Mouse (Mus musculus) CH12.LX (cell line): ENCODE measurements around the gene Elk3.

Experiments used
- CTCF ChIP-seq, 2 experiments: IDR thresholded peaks in 1 of 2; conservative IDR thresholded peaks in 1 of 2; 2 replicates each; pipeline ENCODE4 v1.5.1; 2011 to 2012; ENCODE audit warnings: low read depth in 2 of 2, low read length in 2 of 2, improper control_type of control experiment in 1 of 2, inconsistent platforms in 1 of 2, mild to moderate bottlenecking in 1 of 2, moderate library complexity in 1 of 2
- KAT2A ChIP-seq: IDR thresholded peaks from 2 replicates; pipeline ENCODE4 v1.6.1; 2012; ENCODE audit warnings: low read length, improper control_type of control experiment, inconsistent platforms; ENCODE audit not compliant: insufficient replicate concordance
- PAX5 ChIP-seq: IDR thresholded peaks from 2 replicates; pipeline ENCODE4 v1.6.1; 2012; ENCODE audit warnings: low read length, inconsistent platforms, mixed read lengths
- POLR2A ChIP-seq: IDR thresholded peaks from 2 replicates; pipeline ENCODE4 v1.6.1; 2011; ENCODE audit warnings: low read depth, mild to moderate bottlenecking, improper control_type of control experiment, low read length
- TBP ChIP-seq: conservative IDR thresholded peaks from 2 replicates; pipeline ENCODE4 v1.6.1; 2011; ENCODE audit warnings: low read depth, low read length, improper control_type of control experiment
- UBTF ChIP-seq: IDR thresholded peaks from 2 replicates; pipeline ENCODE4 v1.6.1; 2012; ENCODE audit warnings: low read depth, mild to moderate bottlenecking, inconsistent platforms, low read length, improper control_type of control experiment, moderate library complexity

DNA sequence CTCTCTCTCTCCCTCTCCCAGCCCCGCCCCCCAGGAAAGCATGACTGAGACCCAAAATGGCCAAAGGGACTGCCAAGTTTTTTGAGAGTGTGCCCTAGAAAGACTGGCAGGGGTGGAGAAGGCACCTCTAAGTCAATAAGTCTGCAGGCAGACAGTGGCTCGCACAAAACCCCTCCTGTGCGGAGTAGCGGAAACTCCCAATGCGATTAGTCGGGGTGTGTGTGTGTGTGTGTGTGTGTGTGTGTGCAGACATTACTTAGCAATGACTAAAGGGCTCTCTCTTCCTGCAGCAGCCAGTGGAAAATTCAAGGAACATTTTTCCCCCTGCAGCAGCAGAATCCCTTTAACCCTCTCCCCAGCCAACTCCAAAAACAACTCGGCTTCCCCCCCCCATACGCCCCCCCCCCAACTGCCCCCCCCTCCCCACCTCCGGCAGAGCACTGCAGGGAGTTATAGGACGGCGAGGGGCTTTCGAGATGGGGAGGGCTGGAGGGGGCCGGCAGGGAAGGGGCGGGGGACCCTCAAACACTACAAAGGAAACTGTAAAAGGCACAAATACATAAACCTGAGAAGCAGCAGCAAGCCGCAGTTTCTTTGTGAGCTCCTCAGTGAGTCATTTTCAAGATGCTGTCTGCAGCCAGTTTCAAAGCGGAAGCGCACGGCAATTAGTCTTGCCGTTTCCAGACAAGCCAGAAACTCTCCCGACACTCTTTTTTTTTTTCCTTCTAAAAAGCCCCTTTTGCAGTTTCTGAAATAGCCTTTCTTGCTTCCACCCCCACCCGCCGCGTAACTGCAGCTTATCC lies 1.6 kb downstream of the Elk3 start:
- TF ChIP-seq POLR2A (peak; percentile 37), KAT2A (no peak), PAX5 (no peak), CTCF (conservative IDR thresholded peaks at IDR 0.05 in 1 of 2, IDR thresholded peaks at IDR 0.05 in 1 of 2; ENCODE audit: low read depth in 2 of 2, low read length in 2 of 2) (no peak), UBTF (no peak; the same call in 1 of the 2 replicates), TBP (peak; percentile 76)
